Comparison of ENCODE assay signal across 10 mouse cellular contexts in the genomic region with DNA sequence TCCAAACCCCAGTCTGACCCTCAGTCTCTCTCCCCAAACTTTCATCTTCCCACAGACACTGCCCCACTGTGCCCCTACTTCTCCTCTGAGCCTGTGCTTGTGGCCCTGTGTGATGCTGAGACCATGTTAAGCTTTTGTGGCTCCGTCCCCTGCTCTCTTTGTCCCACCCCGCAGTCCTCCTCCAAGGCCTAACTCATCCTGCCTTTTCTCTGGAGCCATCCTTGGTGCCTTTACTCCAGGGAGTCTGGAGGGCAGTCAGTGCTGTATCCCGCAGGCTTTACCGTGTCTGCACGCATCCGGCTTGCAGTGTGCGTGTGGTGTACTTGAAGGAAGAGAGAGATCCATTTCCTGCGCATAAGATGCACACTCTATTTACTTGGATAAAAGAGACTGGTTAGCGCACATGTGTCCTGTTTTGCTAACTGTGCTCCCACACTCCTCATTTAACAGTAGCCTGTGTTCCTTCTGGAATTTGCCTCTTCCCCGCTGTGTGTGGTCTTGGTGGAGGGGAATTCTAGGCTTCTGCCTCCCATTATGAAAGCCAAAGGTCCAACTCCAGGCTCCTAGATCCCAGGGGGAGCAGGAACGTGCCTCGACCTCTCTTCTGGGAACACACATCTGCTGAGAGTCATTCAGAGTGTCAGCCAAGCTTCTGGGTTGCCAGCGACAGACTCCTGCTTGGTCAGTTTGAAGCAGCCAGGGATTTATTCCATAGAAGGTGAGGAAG.
DNase-seq lines count a peak whose midpoint lies in the region.
"Had no signal": no experiment of that assay in that cellular context is flagged by ENCODE, and none has a peak within 500 bp of the region (broad histone marks: within the 10 kb centered on the region; RNA-seq: fewer than 3 reads in every experiment).

No protein-coding gene starts in this region.

- WGBS in limb, embryonic 10.5 days = 77% methylated on average over 13 of the region's 13 CpGs

- peaks cover 82% of the 10 kb centered on the region for H3K4me1 ChIP-seq in limb, embryonic 10.5 days

- H3K9me3 ChIP-seq in limb, embryonic 10.5 days (replicated peaks) = no peaks in the 10 kb centered on the region

- intact Hi-C loops in heart, postnatal 25 days (cut with DNase I) = loop anchor here (5.0 kb wide), 2 partner anchors 149 to 234 kb away; no protein-coding TSS in a partner anchor

- H3K4me3 ChIP-seq in limb, embryonic 10.5 days = no peak overlapping the region
- H3K4me3 ChIP-seq: myocyte had no signal

- no peaks in the 10 kb centered on the region for H3K27me3 ChIP-seq in limb, embryonic 10.5 days (ENCODE audit: low read depth, poor library complexity, severe bottlenecking)

- H3K27ac ChIP-seq in limb, embryonic 10.5 days = peak overlapping the region; percentile 90

- H3K36me3 ChIP-seq in limb, embryonic 10.5 days = no peaks in the 10 kb centered on the region

- peak; percentile 36 to 47 for DNase-seq in heart, adult 9 months (ENCODE audit: low spot score in 2 of 2)
- no peak for DNase-seq in heart, postnatal 25 days (ENCODE audit: low spot score)
- DNase-seq in testis, postnatal 14 days (ENCODE audit: low spot score) = peak; percentile 23
- no peak for DNase-seq in testis, postnatal 10 days (ENCODE audit: low spot score)
- DNase-seq in limb, embryonic 10.5 days (ENCODE audit: low spot score) = no peak
- no peak for DNase-seq in urinary bladder, postnatal 10 days (ENCODE audit: low spot score)
- no peak for DNase-seq in cerebellum, postnatal 14 days
- DNase-seq: cerebellum, adult 9-11 months; retina, postnatal 1 day had no signal

Comparison
In these comparisons a context has a peak if more than half of its experiments do, and no peak if none do; other contexts are left out.
1. DNase-seq: peak in heart, adult 9 months (2 of 2) and testis, postnatal 14 days (single experiment); none in heart, postnatal 25 days (single experiment), testis, postnatal 10 days (single experiment), limb, embryonic 10.5 days (single experiment), urinary bladder, postnatal 10 days (single experiment) and cerebellum, postnatal 14 days (0 of 2).